Mouse (Mus musculus) ES-E14 (cell line): Measurements from ENCODE around the gene Zfp821.

Experiments
- CHD2 ChIP-seq: IDR thresholded peaks from 2 replicates; pipeline ENCODE4 v1.6.1; 2014; ENCODE audit warnings: mild to moderate bottlenecking, low read depth, low read length, inconsistent platforms
- MAFK ChIP-seq: IDR thresholded peaks from 2 replicates; pipeline ENCODE4 v1.6.1; 2014; ENCODE audit warnings: mild to moderate bottlenecking, low read depth, low read length, inconsistent platforms; ENCODE audit not compliant: insufficient read depth
- ZNF384 ChIP-seq: IDR thresholded peaks from 2 replicates; pipeline ENCODE4 v1.6.1; 2012; ENCODE audit warnings: low read depth, low read length, inconsistent platforms

DNA sequence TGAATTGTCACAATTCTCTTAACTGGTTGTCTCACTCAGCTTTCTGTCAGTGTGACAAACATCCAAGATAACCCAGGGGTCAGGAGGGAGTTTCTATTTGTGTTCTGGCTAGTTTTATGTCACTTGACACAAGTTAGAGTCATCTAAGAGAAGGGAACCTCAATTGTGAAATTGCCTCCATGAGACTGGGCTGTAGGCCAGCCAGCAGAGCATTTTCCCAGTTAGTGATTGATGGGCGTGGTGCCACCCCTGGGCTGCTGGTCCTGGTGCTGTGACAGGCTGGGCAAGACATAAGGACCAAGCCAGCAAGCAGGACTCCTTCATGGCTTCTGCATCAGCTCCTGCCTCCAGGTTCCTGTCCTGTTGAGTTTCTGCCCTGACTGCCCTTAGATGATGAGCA lies 54.9 kb downstream of the Zfp821 start:
- TF ChIP-seq ZNF384 (no peak), MAFK (no peak), CHD2 (no peak)
